Mouse (Mus musculus) embryonic facial prominence, embryonic 14.5 days (tissue): ENCODE results near the gene Chic2. TPM values are rescaled to one million over a fixed set of nuclear protein-coding genes. Genes with fewer than 3 reads are reported as not detected.
A peak's percentile ranks its signal among the peaks of the same experiment; 100 is the strongest.

Source experiments
- ATAC-seq: fragments of 200-750 bp; cut with Nextera tagmentation; 2 replicates; pipeline ENCODE4 v1.8.0; 2017; ENCODE audit warnings: low read depth, moderate number of reproducible peaks, moderate TSS enrichment
- DNase-seq: peaks from one replicate; pipeline ENCODE4 v3.0.0-alpha.2; 2015; ENCODE audit warnings: low spot score
- H3K27ac ChIP-seq: fragments of 300-500 bp; sonication (generic); replicated peaks from 2 replicates; pipeline ENCODE4 v1.5.1; 2014; ENCODE audit warnings: low read depth, mild to moderate bottlenecking, low read length, moderate library complexity
- H3K27me3 ChIP-seq: fragments of 300-500 bp; sonication (generic); replicated peaks from 2 replicates; pipeline ENCODE4 v1.6.1; 2014; ENCODE audit warnings: low read length; ENCODE audit not compliant: control insufficient read depth, insufficient read depth
- H3K36me3 ChIP-seq: fragments of 300-500 bp; sonication (generic); 2 replicates; pipeline ENCODE4 v1.6.1; 2014; ENCODE audit warnings: low read length, mixed read lengths; ENCODE audit not compliant: control insufficient read depth, insufficient read depth
- H3K4me1 ChIP-seq: fragments of 300-500 bp; sonication (generic); 2 replicates; pipeline ENCODE4 v1.6.1; 2014; ENCODE audit warnings: antibody characterized with exemption, low read length; ENCODE audit not compliant: control insufficient read depth, insufficient read depth
- H3K4me2 ChIP-seq: fragments of 300-500 bp; sonication (generic); 2 replicates; pipeline ENCODE4 v1.6.1; 2014; ENCODE audit warnings: low read depth, mild to moderate bottlenecking, low read length, moderate library complexity, mixed read lengths
- H3K4me3 ChIP-seq: fragments of 300-500 bp; sonication (generic); 2 replicates; pipeline ENCODE4 v1.5.1; 2014; ENCODE audit warnings: low read depth, mild to moderate bottlenecking, low read length
- H3K9ac ChIP-seq: fragments of 300-500 bp; sonication (generic); 2 replicates; pipeline ENCODE4 v1.6.1; 2014; ENCODE audit warnings: low read depth, mild to moderate bottlenecking, low read length, moderate library complexity, mixed read lengths
- H3K9me3 ChIP-seq: fragments of 300-500 bp; sonication (generic); 2 replicates; pipeline ENCODE4 v1.6.1; 2016; ENCODE audit warnings: low read length; ENCODE audit not compliant: control insufficient read depth
- WGBS: fragments of 180-500 bp; shearing (Covaris S2); extraction: QIAGEN DNeasy Blood & Tissue Kit; methylation state at CpG from one replicate; pipeline ENCODE4 v1.1.7; 2014; 5-methylcytosine and 5-hydroxymethylcytosine counted together
- polyA plus RNA-seq: library from polyadenylated mRNA; unstranded; fragments of >200 nt; fragmentation: Nextera tagmentation; extraction: Ambion mirVana; gene quantifications from 2 replicates; pipeline ENCODE4 v1.2.1, GENCODE M21; 2014

Gene Chic2
- polyA plus RNA-seq, 1 experiment from 2014 or later: 53.4 TPM

- no peak overlapping the region for H3K9ac ChIP-seq
- 4% methylated on average over 4 of the region's 4 CpGs for WGBS
- ATAC-seq: no peak
- H3K9me3 ChIP-seq: no peaks in the 10 kb centered on the region
- peaks cover 100% of the 10 kb centered on the region for H3K27me3 ChIP-seq
- peaks cover 4% of the 10 kb centered on the region; the same call in 1 of the 2 replicates for H3K4me1 ChIP-seq
- H3K4me2 ChIP-seq: no peak overlapping the region
- H3K4me3 ChIP-seq: no peak overlapping the region
- H3K36me3 ChIP-seq: no peaks in the 10 kb centered on the region
- DNase-seq: no peak
- no peak overlapping the region for H3K27ac ChIP-seq
Observed at GRCm38 (mm10) chr5:75072532-75072931, 28.0 kb upstream of the Chic2 start.

DNA sequence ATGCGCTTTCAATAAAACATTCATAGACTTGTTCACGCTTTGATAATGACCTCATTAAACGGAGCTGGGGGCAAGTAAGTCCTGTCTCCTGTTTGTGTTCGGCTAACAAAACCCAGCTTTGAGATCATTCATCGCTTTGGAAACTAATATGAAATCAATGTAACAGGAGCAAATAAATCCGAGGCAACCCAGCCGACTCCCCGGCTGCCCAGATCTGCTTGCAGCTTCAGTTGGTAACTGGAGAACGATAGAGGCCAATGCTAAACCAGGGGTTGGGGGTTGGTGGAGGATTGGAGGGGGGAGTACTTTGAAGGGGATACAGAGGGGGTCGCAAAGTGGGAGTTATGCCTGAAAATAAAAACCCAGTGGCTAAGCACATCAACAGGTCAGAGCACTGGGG is 27.4 kb upstream of the Chic2 start:
- H3K4me3 ChIP-seq: no peak overlapping the region
- H3K27ac ChIP-seq: no peak overlapping the region
- H3K9ac ChIP-seq: no peak overlapping the region
- ATAC-seq (no peak), DNase-seq (no peak)
- no peaks in the 10 kb centered on the region for H3K36me3 ChIP-seq
- H3K4me2 ChIP-seq: no peak overlapping the region
- peaks cover 6% of the 10 kb centered on the region; the same call in 1 of the 2 replicates for H3K4me1 ChIP-seq
- WGBS: 2% methylated on average over 10 of the region's 10 CpGs
- peaks cover 100% of the 10 kb centered on the region for H3K27me3 ChIP-seq
- no peaks in the 10 kb centered on the region for H3K9me3 ChIP-seq

DNA sequence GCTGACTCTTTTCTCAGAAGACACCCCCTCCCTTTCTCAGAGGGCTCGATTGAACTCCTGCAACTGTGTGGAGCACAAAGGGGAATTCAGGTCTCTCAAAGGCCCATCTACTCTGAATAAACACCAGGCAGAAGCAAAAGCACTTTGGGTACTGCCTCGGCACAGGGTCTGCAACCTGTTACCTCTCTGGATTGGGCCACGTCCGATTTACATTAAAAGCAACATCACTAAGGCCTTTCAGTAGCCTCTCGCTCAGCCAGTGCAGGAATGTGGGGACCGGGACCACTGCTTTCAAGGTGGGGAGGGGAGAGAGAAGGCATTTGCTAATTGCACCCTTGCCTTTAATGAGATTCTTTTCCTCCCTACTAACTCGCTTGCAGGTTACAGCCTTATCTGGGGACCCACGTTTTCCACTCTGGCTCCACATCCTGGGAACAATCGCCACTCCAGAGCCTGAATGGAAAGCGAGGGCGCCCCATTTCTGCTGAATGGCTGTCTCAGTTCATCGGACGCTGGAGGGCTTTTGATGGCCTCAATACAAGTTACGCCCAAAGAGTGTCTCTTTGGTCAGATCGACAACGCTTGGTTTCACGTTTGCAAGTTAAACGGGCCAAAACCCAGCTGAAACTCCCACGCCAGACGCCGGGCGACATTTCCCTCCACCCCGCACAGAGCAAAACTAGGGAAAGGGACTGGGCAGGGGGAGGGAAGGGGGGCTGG is 26.2 kb upstream of the Chic2 start:
- ATAC-seq (no peak), DNase-seq (no peak)
- Histone ChIP-seq H3K36me3 (no peaks in the 10 kb centered on the region), H3K4me1 (peaks cover 12% of the 10 kb centered on the region; the same call in 1 of the 2 replicates), H3K4me2 (peak overlapping the region; percentile 29; the same call in 1 of the 2 replicates), H3K9ac (no peak overlapping the region), H3K4me3 (no peak overlapping the region; the same call in 1 of the 2 replicates), H3K9me3 (no peaks in the 10 kb centered on the region), H3K27ac (no peak overlapping the region), H3K27me3 (peaks cover 92% of the 10 kb centered on the region)
- WGBS: 4% methylated on average over 23 of the region's 23 CpGs

- Histone ChIP-seq H3K4me2 (peak overlapping the region; percentile 29), H3K4me3 (no peak overlapping the region), H3K27ac (no peak overlapping the region), H3K9ac (no peak overlapping the region), H3K36me3 (no peaks in the 10 kb centered on the region), H3K9me3 (no peaks in the 10 kb centered on the region), H3K27me3 (peaks cover 85% of the 10 kb centered on the region), H3K4me1 (0 out of 2 replicates have a peak, but pooled peaks cover 9% of the 10 kb centered on the region)
- ATAC-seq (no peak), DNase-seq (no peak)
- WGBS: 4% methylated on average over 13 of the region's 13 CpGs
Observed at GRCm38 (mm10) chr5:75070132-75070531, 25.6 kb upstream of the Chic2 start.

DNA sequence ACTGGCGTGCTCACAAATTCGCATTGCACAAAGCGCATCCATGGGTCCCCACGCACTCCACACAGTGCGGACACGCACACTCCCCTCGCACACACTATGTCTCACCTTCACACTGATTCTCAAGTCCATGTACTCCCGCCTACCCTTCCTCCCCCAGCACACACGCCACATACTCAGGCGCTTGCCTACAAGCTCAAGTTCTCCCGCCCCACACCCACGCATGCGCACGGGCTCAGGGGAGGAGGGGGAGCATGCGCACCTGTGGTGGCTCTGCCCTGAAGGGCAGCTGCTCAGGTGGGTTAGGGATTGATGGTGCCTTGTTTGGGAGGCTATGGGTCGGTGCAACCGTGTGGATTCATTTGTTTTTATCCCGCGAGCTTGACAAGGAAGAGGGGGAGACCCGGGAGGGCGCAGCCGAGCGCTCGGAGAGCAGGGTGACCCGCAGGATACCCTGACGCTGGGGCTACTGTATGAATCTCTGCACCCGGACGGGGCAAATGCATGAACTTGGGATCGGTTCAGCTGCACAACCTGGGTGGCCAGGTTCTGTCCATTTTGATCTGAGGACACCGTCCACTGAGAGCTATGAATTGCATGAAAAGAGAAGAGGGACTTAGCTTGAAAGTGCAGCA is 22.7 kb upstream of the Chic2 start:
- Histone ChIP-seq H3K36me3 (no peaks in the 10 kb centered on the region), H3K27me3 (peaks cover 56% of the 10 kb centered on the region), H3K4me3 (peak overlapping the region; percentile 51), H3K9ac (peak overlapping the region; percentile 51), H3K27ac (no peak overlapping the region), H3K9me3 (no peaks in the 10 kb centered on the region), H3K4me1 (0 out of 2 replicates have a peak, but pooled peaks cover 9% of the 10 kb centered on the region), H3K4me2 (peak overlapping the region; percentile 93)
- ATAC-seq: peak; percentile 88
- peak; percentile 82 for DNase-seq
- 2% methylated on average over 24 of the region's 30 CpGs for WGBS

DNA sequence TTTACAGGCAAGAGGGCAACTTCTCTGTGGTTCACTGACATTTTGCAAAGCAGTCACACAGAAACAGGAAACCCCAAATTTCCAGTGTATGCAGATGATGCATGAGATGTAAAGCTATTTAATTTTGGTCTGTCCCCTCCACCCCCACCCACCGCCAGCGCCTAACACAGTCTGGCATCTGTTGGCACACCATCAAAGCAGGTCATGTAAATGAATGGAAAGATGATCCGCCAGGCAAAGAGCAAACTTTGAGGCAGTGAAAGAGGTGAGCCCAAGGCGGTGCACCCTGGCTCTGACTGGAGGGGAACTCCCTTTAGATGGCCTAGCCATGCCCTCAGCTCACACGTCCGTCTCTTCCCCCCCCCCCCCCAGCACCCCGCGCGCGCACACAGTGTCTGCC is 22.1 kb upstream of the Chic2 start:
- Histone ChIP-seq H3K36me3 (no peaks in the 10 kb centered on the region), H3K9ac (peak overlapping the region; percentile 51), H3K4me1 (0 out of 2 replicates have a peak, but pooled peaks cover 9% of the 10 kb centered on the region), H3K27ac (no peak overlapping the region), H3K27me3 (peaks cover 51% of the 10 kb centered on the region), H3K4me3 (peak overlapping the region; percentile 51), H3K9me3 (no peaks in the 10 kb centered on the region), H3K4me2 (peak overlapping the region; percentile 93)
- 1% methylated on average over 4 of the region's 10 CpGs for WGBS
- ATAC-seq (peak; percentile 81), DNase-seq (peak; percentile 63)

DNA sequence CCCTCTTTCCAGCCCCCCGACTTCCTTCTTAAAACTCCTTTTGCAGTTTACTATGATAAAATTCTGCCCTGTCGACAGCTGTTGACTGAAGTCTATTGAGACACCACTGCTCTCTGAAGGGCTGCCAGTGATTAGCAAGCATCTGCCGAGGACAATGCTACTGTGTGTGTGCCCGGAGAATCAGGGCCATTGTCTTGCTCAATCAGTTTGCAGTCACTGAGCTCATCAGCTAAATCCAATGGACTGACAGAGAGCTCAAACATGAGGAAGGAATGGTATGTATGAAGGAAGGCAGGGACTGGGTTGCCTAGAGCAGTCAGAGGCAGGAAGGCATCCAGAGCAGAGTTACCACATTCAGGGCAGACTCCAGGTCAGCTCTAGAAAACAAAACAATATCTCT is 18.6 kb upstream of the Chic2 start:
- Histone ChIP-seq H3K4me2 (no peak overlapping the region), H3K9me3 (no peaks in the 10 kb centered on the region), H3K36me3 (no peaks in the 10 kb centered on the region), H3K4me1 (0 out of 2 replicates have a peak, but pooled peaks cover 9% of the 10 kb centered on the region), H3K4me3 (no peak overlapping the region), H3K9ac (no peak overlapping the region), H3K27me3 (peaks cover 16% of the 10 kb centered on the region), H3K27ac (no peak overlapping the region)
- ATAC-seq (0 out of 2 replicates have a peak, but pooled peaks have one; percentile 30), DNase-seq (peak; percentile 52)
- whole genome bisulfite sequencing: 21% methylated on average over 4 of the region's 4 CpGs

DNA sequence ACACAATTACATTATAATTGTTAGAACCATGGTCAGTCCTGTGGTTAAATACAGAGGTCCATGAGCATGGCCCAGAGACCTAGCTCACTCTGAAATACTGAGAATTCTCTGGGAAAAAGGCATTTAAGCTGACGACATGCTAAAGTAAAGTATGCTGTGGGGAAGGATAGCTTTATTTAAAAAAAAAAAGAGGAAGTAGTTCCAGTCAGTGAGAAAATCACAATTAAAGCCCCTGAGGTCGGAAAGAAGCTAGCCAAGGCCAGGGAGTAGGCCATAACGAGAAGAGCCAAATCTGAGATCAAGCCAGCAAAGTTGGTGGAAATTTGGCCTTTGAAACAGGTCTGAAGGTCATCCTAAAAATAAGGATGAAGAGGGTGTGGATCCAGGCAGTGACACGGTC is 6.5 kb upstream of the Chic2 start:
- Histone ChIP-seq H3K4me1 (no peaks in the 10 kb centered on the region), H3K27ac (no peak overlapping the region), H3K27me3 (no peaks in the 10 kb centered on the region), H3K9me3 (no peaks in the 10 kb centered on the region), H3K4me2 (no peak overlapping the region), H3K9ac (no peak overlapping the region), H3K36me3 (no peaks in the 10 kb centered on the region), H3K4me3 (no peak overlapping the region)
- ATAC-seq: no peak
- 72% methylated on average over 4 of the region's 4 CpGs for WGBS
- no peak for DNase-seq
